Mouse (Mus musculus) forebrain, postnatal 0 days (tissue): ENCODE data around the gene Itgb2l. TPM values are rescaled to one million over a fixed set of nuclear protein-coding genes. Genes with fewer than 3 reads are reported as not detected.

Experiments
- ATAC-seq: fragments of 200-750 bp; cut with Nextera tagmentation; 2 replicates; pipeline ENCODE4 v1.8.0; 2017; ENCODE audit warnings: mild to moderate bottlenecking, moderate library complexity
- DNase-seq: peaks from one replicate; pipeline ENCODE4 v3.0.0-alpha.2; 2015
- H3K27ac ChIP-seq: fragments of 300-500 bp; sonication (generic); 2 replicates; pipeline ENCODE4 v1.5.1; 2014; ENCODE audit warnings: low read depth, mild to moderate bottlenecking, antibody characterized with exemption, low read length, moderate library complexity, mixed read lengths
- H3K27me3 ChIP-seq: fragments of 300-500 bp; sonication (generic); 2 replicates; pipeline ENCODE4 v1.6.1; 2014; ENCODE audit warnings: mild to moderate bottlenecking, low read length, mixed read lengths; ENCODE audit not compliant: insufficient read depth
- H3K36me3 ChIP-seq: fragments of 300-500 bp; sonication (generic); 2 replicates; pipeline ENCODE4 v1.6.1; 2014; ENCODE audit warnings: mild to moderate bottlenecking, moderate library complexity; ENCODE audit not compliant: insufficient read depth
- H3K4me1 ChIP-seq: fragments of 300-500 bp; sonication (generic); 2 replicates; pipeline ENCODE4 v1.6.1; 2014; ENCODE audit warnings: antibody characterized with exemption; ENCODE audit not compliant: insufficient read depth
- H3K4me2 ChIP-seq: fragments of 300-500 bp; sonication (generic); 2 replicates; pipeline ENCODE4 v1.6.1; 2014; ENCODE audit warnings: low read depth, mild to moderate bottlenecking, moderate library complexity
- H3K4me3 ChIP-seq: fragments of 300-500 bp; sonication (generic); 2 replicates; pipeline ENCODE4 v1.5.1; 2014; ENCODE audit warnings: low read depth, low read length, mixed read lengths
- H3K9ac ChIP-seq: fragments of 300-500 bp; sonication (generic); 2 replicates; pipeline ENCODE4 v1.6.1; 2014; ENCODE audit warnings: mild to moderate bottlenecking
- H3K9me3 ChIP-seq: fragments of 300-500 bp; sonication (generic); 2 replicates; pipeline ENCODE4 v1.6.1; 2016; ENCODE audit warnings: low read length
- CTCF ChIP-seq: sonication (generic); IDR thresholded peaks from 2 replicates; pipeline ENCODE4 v1.5.1; 2016; ENCODE audit warnings: antibody characterized with exemption, control low read depth, low read depth
- WGBS: fragments of 180-500 bp; shearing (Covaris S2); extraction: QIAGEN DNeasy Blood & Tissue Kit; methylation state at CpG from one replicate; pipeline ENCODE4 v1.1.7; 2014; 5-methylcytosine and 5-hydroxymethylcytosine counted together
- polyA plus RNA-seq: library from polyadenylated mRNA; unstranded; fragments of >200 nt; fragmentation: Nextera tagmentation; extraction: Ambion mirVana; gene quantifications from 2 replicates; pipeline ENCODE4 v1.2.1, GENCODE M21; 2015
- total RNA-seq: library from RNA; depleted of rRNA; stranded (reverse); fragments of >200 nt; gene quantifications from 2 replicates; pipeline ENCODE4 v1.2.3, GENCODE M21; 2014

The Itgb2l gene
- total and polyA plus RNA-seq, 2 experiments from 2014 or later = 0.08 TPM; not detected in 1

- Histone ChIP-seq H3K27me3 (no peaks in the 10 kb centered on the region), H3K4me2 (no peak overlapping the region), H3K4me3 (no peak overlapping the region), H3K36me3 (no peaks in the 10 kb centered on the region), H3K9me3 (no peaks in the 10 kb centered on the region), H3K27ac (no peak overlapping the region), H3K9ac (no peak overlapping the region), H3K4me1 (no peaks in the 10 kb centered on the region)
- ATAC-seq (no peak), DNase-seq (no peak)
- no peak for TF ChIP-seq CTCF
- WGBS = 48% methylated on average over 6 of the region's 6 CpGs
These were observed 41.1 kb downstream of the Itgb2l start for GRCm38 (mm10) chr16:96402294-96402693.

- WGBS = 38% methylated on average over 4 of the region's 4 CpGs
- H3K9ac ChIP-seq = no peak overlapping the region
- no peaks in the 10 kb centered on the region for H3K36me3 ChIP-seq
- H3K9me3 ChIP-seq = no peaks in the 10 kb centered on the region
- ATAC-seq (peak; percentile 75), DNase-seq (peak; percentile 24)
- H3K27ac ChIP-seq = no peak overlapping the region
- no peak overlapping the region for H3K4me3 ChIP-seq
- no peaks in the 10 kb centered on the region for H3K4me1 ChIP-seq
- no peak for TF ChIP-seq CTCF
- H3K4me2 ChIP-seq = no peak overlapping the region
- H3K27me3 ChIP-seq = no peaks in the 10 kb centered on the region
These were observed 43.4 kb downstream of the Itgb2l start for GRCm38 (mm10) chr16:96400046-96400445.

- TF ChIP-seq CTCF = no peak
- H3K9ac ChIP-seq = no peak overlapping the region
- H3K36me3 ChIP-seq = no peaks in the 10 kb centered on the region
- no peaks in the 10 kb centered on the region for H3K27me3 ChIP-seq
- no peak overlapping the region for H3K4me3 ChIP-seq
- no peaks in the 10 kb centered on the region for H3K9me3 ChIP-seq
- no peak overlapping the region for H3K27ac ChIP-seq
- 74% methylated on average over 3 of the region's 3 CpGs for WGBS
- ATAC-seq (no peak), DNase-seq (no peak)
- H3K4me1 ChIP-seq = no peaks in the 10 kb centered on the region
- H3K4me2 ChIP-seq = no peak overlapping the region
These were observed 44.6 kb downstream of the Itgb2l start for GRCm38 (mm10) chr16:96398806-96399205.

GRCm38 (mm10) chr16:96396013-96396650 is 47.3 kb downstream of the Itgb2l start:
- ATAC-seq = no peak
- no peak for TF ChIP-seq CTCF
- H3K27ac ChIP-seq = no peak overlapping the region
- H3K4me1 ChIP-seq = no peaks in the 10 kb centered on the region
- H3K9me3 ChIP-seq = no peaks in the 10 kb centered on the region
- H3K9ac ChIP-seq = no peak overlapping the region
- no peak overlapping the region for H3K4me2 ChIP-seq
- no peak overlapping the region for H3K4me3 ChIP-seq
- 81% methylated on average over 9 of the region's 9 CpGs for WGBS
- DNase-seq = no peak
- H3K36me3 ChIP-seq = no peaks in the 10 kb centered on the region
- H3K27me3 ChIP-seq = no peaks in the 10 kb centered on the region

GRCm38 (mm10) chr16:96395516-96395915 is 47.9 kb downstream of the Itgb2l start:
- Histone ChIP-seq H3K4me2 (no peak overlapping the region), H3K9me3 (no peaks in the 10 kb centered on the region), H3K4me3 (no peak overlapping the region), H3K27me3 (no peaks in the 10 kb centered on the region), H3K4me1 (no peaks in the 10 kb centered on the region), H3K36me3 (no peaks in the 10 kb centered on the region), H3K9ac (no peak overlapping the region), H3K27ac (no peak overlapping the region)
- DNase-seq (no peak), ATAC-seq (no peak)
- no peak for TF ChIP-seq CTCF
- WGBS = 83% methylated on average over 4 of the region's 4 CpGs

DNA sequence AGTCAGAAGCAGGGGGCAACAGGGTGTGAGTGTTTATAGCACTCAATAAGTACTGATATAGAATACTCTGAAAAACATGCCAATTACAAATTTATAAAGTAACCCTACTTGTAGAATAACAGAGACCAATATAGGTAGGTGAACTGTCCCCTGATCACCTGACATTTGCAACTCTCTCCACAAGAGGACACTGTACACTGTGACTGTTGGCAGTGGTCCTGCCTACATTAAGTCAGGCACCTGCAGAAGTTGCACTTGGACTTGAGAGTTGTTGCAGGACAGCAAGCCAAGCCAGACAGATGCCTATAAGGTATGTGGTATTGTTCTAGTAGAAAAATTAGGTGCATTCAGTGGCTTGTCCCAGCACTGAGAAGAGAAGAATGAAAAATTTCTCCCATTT is 52.3 kb downstream of the Itgb2l start:
- TF ChIP-seq CTCF = peak; percentile 61
- no peak for ATAC-seq
- Histone ChIP-seq H3K4me3 (no peak overlapping the region), H3K27ac (no peak overlapping the region), H3K4me1 (no peaks in the 10 kb centered on the region), H3K36me3 (no peaks in the 10 kb centered on the region), H3K27me3 (no peaks in the 10 kb centered on the region), H3K9ac (no peak overlapping the region), H3K9me3 (no peaks in the 10 kb centered on the region), H3K4me2 (no peak overlapping the region)
- no peak for DNase-seq

GRCm38 (mm10) chr16:96388481-96388880 is 54.9 kb downstream of the Itgb2l start:
- Histone ChIP-seq H3K4me2 (no peak overlapping the region), H3K4me3 (no peak overlapping the region), H3K27ac (no peak overlapping the region), H3K27me3 (no peaks in the 10 kb centered on the region), H3K4me1 (no peaks in the 10 kb centered on the region), H3K9me3 (no peaks in the 10 kb centered on the region), H3K9ac (no peak overlapping the region), H3K36me3 (no peaks in the 10 kb centered on the region)
- WGBS = 82% methylated on average over 5 of the region's 5 CpGs
- no peak for TF ChIP-seq CTCF
- ATAC-seq (no peak), DNase-seq (no peak)
